Mouse (Mus musculus): Measurements from ENCODE around the gene Creb5. TPM values are rescaled to one million over a fixed set of nuclear protein-coding genes. Genes with fewer than 3 reads are reported as not detected.

Gene Creb5
- polyA plus RNA-seq (2012; rRNA removed), result 3.3 and 7.3 TPM in 2 replicates

DNA sequence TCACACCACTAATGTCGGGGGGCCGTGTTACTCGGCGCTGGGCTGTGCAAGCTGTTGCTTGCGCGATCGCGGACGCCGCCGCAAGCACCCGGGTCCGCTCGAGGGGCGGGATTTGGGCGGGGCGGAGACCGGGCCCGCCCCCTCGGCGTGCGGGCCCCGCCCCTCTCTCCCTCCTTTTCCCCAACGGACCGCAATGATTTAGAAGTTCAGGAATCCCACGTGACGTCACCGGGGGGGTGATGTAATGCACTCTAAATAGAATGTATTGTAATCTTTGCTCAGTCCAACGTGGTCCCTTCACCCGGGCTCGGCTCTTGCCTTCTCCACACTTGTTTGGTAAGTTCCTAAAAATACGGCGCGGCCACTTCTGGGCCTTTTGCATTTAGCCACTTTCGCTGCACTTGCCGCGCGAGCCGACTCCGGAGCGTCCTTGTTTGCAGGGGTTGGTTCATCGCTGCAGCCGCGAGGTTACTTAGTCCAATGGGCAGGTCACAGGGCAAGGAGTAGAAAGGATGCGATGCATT, at the start of gene Creb5:
Creb5 (plus strand) TSS at position 233 of the 524 bp plus-strand sequence.

Other genes with a start within 250 kb of the Creb5 start
- 2.2 and 4.8 TPM in 2 replicates for gene Jazf1, start 218.6 kb upstream of the Creb5 start, polyA plus RNA-seq (2012; rRNA removed)